Mouse (Mus musculus) bone marrow, adult 2 months (tissue): ENCODE measurements around the gene Scgb1b27.

Experiments used
- CTCF ChIP-seq: fragments of 200-500 bp; IDR thresholded peaks from 2 replicates; pipeline ENCODE4 v1.5.1; 2011; ENCODE audit warnings: low read length, control low read depth; ENCODE audit not compliant: control insufficient read depth, insufficient read depth
- POLR2A ChIP-seq: fragments of 200-500 bp; IDR thresholded peaks from 2 replicates; pipeline ENCODE4 v1.6.1; 2011; ENCODE audit warnings: low read depth, mild to moderate bottlenecking, control low read depth, low read length, borderline replicate concordance; ENCODE audit not compliant: control insufficient read depth

- TF ChIP-seq POLR2A (no peak), CTCF (no peak)
Measured at GRCm38 (mm10) chr7:34030026-34030425, 8.7 kb downstream of the Scgb1b27 start.
